In the genomic region with DNA sequence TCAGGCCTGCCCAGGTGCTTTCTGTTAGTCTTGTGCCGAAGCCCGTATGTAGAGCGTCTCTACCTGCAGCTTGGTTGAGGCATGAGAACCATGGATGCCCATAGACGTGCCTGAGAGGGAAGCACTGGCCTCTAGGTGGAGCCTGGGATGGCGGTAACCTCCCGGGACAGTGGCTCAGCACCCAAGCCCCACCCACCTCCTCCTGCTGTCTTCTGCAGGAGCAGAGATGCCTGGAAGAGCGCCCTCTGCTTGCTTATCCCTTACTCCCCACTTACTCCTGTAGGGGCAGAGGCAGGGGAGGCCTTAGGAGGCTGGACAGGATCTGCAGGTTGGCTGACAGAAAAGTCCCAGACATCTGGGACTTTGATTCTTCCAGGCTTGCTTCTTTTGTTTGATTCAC, we compare ENCODE assay signal across 9 mouse cellular contexts.
DNase-seq lines count a peak whose midpoint lies in the region; ATAC-seq and TF ChIP-seq lines count a peak whose summit lies in the region.
"Had no signal": no experiment of that assay in that cellular context is flagged by ENCODE, and none has a peak within 500 bp of the region (broad histone marks: within the 10 kb centered on the region; RNA-seq: fewer than 3 reads in every experiment).

No protein-coding gene starts in this region.

- no peak for ATAC-seq in liver, postnatal 0 days
- ATAC-seq in erythroid progenitor cell, adult 5-6 weeks (replicated peaks; ENCODE audit: low FRiP score, poor library complexity, severe bottlenecking): no peak

- H3K4me3 ChIP-seq in ES-E14 (ENCODE audit: insufficient read depth in 1 of 2, low read depth in 1 of 2, low read length in 2 of 2, poor library complexity in 1 of 2, severe bottlenecking in 1 of 2): no peak overlapping the region
- H3K4me3 ChIP-seq in liver, postnatal 0 days (ENCODE audit: low read depth, low read length): no peak overlapping the region
- H3K4me3 ChIP-seq: midbrain, embryonic 12.5 days had no signal

- 25% methylated on average over 7 of the region's 7 CpGs for WGBS in liver, postnatal 0 days (ENCODE audit: insufficient replicate concordance)

- H3K27me3 ChIP-seq in liver, postnatal 0 days (ENCODE audit: insufficient read depth, low read length): no peaks in the 10 kb centered on the region

- intact Hi-C loops in left cerebral cortex, postnatal 4 days (cut with DNase I): loop anchor here (10.0 kb wide), 1 partner anchor 56 kb away; no protein-coding TSS in a partner anchor
- intact Hi-C loops in left cerebral cortex, postnatal 14 days (cut with DNase I): loop anchor here (10.0 kb wide), 1 partner anchor 744 kb away; no protein-coding TSS in a partner anchor

- no peak for TF ChIP-seq EP300 in liver, postnatal 0 days (IDR thresholded peaks at IDR 0.05; ENCODE audit: low read depth)

- in situ Hi-C loops in ES-E14 (cut with MboI; ENCODE audit: low sequenced_read_pairs in 2 of 2, unreplicated experiment in 2 of 2): no loop called here

- no peak overlapping the region for H3K9ac ChIP-seq in ES-E14 (ENCODE audit: insufficient read depth, low read depth, low read length, poor library complexity, severe bottlenecking)
- H3K9ac ChIP-seq in liver, postnatal 0 days (replicated peaks): no peak overlapping the region
- H3K9ac ChIP-seq: midbrain, embryonic 12.5 days had no signal

- no peak overlapping the region for H3K27ac ChIP-seq in ES-E14 (ENCODE audit: insufficient read depth, low read depth, low read length, poor library complexity, severe bottlenecking)
- H3K27ac ChIP-seq in liver, postnatal 0 days (ENCODE audit: low read depth): no peak overlapping the region
- H3K27ac ChIP-seq: midbrain, embryonic 12.5 days had no signal

- no peaks in the 10 kb centered on the region for H3K36me3 ChIP-seq in ES-E14 (ENCODE audit: control insufficient read depth, insufficient read depth, low read length, poor library complexity, severe bottlenecking)
- H3K36me3 ChIP-seq in liver, postnatal 0 days (replicated peaks; ENCODE audit: insufficient read depth, low read length): no peaks in the 10 kb centered on the region
- H3K36me3 ChIP-seq: midbrain, embryonic 12.5 days had no signal

- H3K9me3 ChIP-seq in ES-E14 (ENCODE audit: control insufficient read depth, insufficient read depth, low read depth, low read length): no peaks in the 10 kb centered on the region
- no peaks in the 10 kb centered on the region for H3K9me3 ChIP-seq in liver, postnatal 0 days (ENCODE audit: low read length)

- no peak overlapping the region for H3K4me2 ChIP-seq in liver, postnatal 0 days (ENCODE audit: low read depth, low read length)
- H3K4me2 ChIP-seq: midbrain, embryonic 12.5 days had no signal

- TF ChIP-seq CTCF in liver, postnatal 0 days (IDR thresholded peaks at IDR 0.05; ENCODE audit: low read depth): peak; percentile 32

- peaks cover 3 to 19% of the 10 kb centered on the region in 2 experiments; a peak in 2 of 4 replicates for H3K4me1 ChIP-seq in ES-E14 (ENCODE audit: control insufficient read depth in 2 of 2, insufficient read depth in 2 of 2, low read length in 2 of 2, poor library complexity in 1 of 2)
- no peaks in the 10 kb centered on the region for H3K4me1 ChIP-seq in liver, postnatal 0 days (ENCODE audit: insufficient read depth)
- H3K4me1 ChIP-seq: midbrain, embryonic 12.5 days had no signal

- peak; percentile 22 for DNase-seq in left cerebral cortex, postnatal 4 days
- no peak for DNase-seq in left cerebral cortex, postnatal 14 days (ENCODE audit: low spot score in 2 of 2)
- peak; percentile 84 for DNase-seq in ES-E14 (ENCODE audit: low read depth, low spot score)
- peak; percentile 44 for DNase-seq in brain, adult 2 months (ENCODE audit: low read depth, low spot score)
- peak; percentile 18 for DNase-seq in liver, postnatal 0 days
- no peak for DNase-seq in B cell, adult 2 months
- DNase-seq in urinary bladder, postnatal 10 days (ENCODE audit: low spot score): no peak

TF ChIP-seq in ES-E14, 5 proteins besides CTCF, POLR2A, EP300 and RAD21:
- TF ChIP-seq HCFC1 (IDR thresholded peaks at IDR 0.05; ENCODE audit: borderline replicate concordance, insufficient read depth, low read length) (0 out of 2 replicates have a peak, but pooled peaks have one; percentile 38), ZC3H11A (IDR thresholded peaks at IDR 0.05; ENCODE audit: borderline replicate concordance, low read depth, low read length) (peak; percentile 24; the same call in 1 of the 2 replicates), MAFK (IDR thresholded peaks at IDR 0.05; ENCODE audit: insufficient read depth, low read depth, low read length) (no peak)

Comparison
In these comparisons a context has a peak if more than half of its experiments do, and no peak if none do; other contexts are left out.
1. DNase-seq: peak in left cerebral cortex, postnatal 4 days (single experiment), ES-E14 (single experiment), brain, adult 2 months (single experiment) and liver, postnatal 0 days (single experiment); none in left cerebral cortex, postnatal 14 days (0 of 2), B cell, adult 2 months (0 of 2) and urinary bladder, postnatal 10 days (single experiment).